Mouse (Mus musculus) gastrocnemius, adult 2 months (tissue): ENCODE data around the gene Manbal. TPM values are rescaled to one million over a fixed set of nuclear protein-coding genes. Genes with fewer than 3 reads are reported as not detected.

Experiments
- DNase-seq: peaks from one replicate; pipeline ENCODE4 v3.0.0; 2022
- H3K27ac ChIP-seq: fragments of 200-600 bp; 2 replicates; pipeline ENCODE4 v1.8.1; 2022; ENCODE audit warnings: mild to moderate bottlenecking
- H3K4me3 ChIP-seq: fragments of 200-600 bp; 2 replicates; pipeline ENCODE4 v1.8.1; 2022; ENCODE audit warnings: mild to moderate bottlenecking, moderate library complexity
- CTCF ChIP-seq: fragments of 200-600 bp; IDR thresholded peaks from 2 replicates; pipeline ENCODE4 v1.8.1; 2022; ENCODE audit warnings: antibody characterized with exemption, mild to moderate bottlenecking, moderate library complexity
- intact Hi-C: fragments of 180-260 bp; cut with DNase I; formaldehyde crosslinking; loops from one replicate; pipeline ENCODE4 v1.15.1; 2025
- total RNA-seq, 2 experiments: library from RNA; stranded (reverse); gene quantifications; 2 replicates each; pipeline ENCODE4 v1.2.3; 2021

Gene Manbal
- total RNA-seq, 2 experiments from 2014 or later: 13.5 TPM

DNA sequence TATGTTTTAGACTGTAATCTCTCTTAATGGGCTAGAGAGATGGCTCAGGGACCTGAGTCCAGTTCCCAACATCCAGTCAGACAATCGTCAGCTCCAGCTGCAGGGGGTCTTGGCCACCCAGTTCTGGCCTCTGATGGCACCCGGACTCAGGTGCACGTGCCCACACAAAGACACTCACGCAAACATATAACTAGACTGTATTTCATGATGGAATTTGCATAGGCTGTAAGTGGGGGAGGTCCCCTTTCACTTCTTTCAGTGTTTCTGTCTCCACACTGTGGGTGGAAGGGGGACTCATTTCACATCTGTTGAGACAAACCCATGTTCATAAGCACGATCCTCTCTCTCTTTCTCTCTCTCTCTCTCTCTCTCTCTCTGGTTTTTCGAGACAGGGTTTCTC lies 33.1 kb downstream of the Manbal start:
- no peak overlapping the region for H3K27ac ChIP-seq
- no peak overlapping the region for H3K4me3 ChIP-seq
- no peak for DNase-seq
- intact Hi-C loops: no loop called here
- no peak for TF ChIP-seq CTCF

DNA sequence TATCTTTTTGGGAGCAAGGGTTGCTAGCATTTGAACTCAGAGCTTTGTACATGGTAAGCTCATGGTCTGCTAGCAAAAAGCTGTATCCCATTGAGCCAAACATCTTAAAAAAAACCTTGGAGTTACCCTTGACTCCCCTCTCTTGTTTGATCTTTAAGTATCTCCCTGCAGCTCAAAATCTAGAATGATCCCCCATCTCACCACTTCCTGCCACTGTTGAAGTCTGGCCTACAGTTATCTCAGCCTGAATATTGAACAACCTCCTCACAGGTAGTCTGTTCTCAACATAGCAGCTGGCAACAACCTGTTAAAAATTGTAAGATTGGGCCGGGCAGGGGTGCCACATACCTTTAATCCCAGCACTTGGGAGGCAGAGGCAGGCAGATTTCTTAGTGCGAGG lies 33.9 kb downstream of the Manbal start:
- intact Hi-C loops: no loop called here
- DNase-seq: no peak
- no peak overlapping the region for H3K27ac ChIP-seq
- no peak for TF ChIP-seq CTCF
- no peak overlapping the region for H3K4me3 ChIP-seq

DNA sequence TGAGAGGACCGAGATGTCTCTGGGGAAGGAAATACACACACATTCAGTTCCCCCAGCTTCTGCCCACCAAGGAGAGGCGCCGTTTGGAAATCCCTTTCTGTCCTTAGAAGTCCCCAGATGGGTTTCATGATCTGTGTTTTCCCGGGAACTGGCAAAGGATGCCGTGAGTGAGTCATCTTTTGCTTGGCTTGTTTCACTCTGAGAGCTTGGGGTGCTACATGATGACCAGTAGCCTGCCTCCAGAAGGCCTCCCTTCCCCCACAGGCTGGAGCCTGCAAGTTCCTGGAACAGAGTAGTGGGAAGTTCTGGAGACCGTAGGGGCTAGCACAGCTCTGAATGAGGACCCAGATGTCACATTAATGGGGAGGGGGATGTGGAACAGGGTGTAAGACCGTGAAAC lies 40.2 kb downstream of the Manbal start:
- TF ChIP-seq CTCF: no peak
- H3K4me3 ChIP-seq: no peak overlapping the region
- intact Hi-C loops: no loop called here
- peak; percentile 78 for DNase-seq
- H3K27ac ChIP-seq: peak overlapping the region; percentile 53

DNA sequence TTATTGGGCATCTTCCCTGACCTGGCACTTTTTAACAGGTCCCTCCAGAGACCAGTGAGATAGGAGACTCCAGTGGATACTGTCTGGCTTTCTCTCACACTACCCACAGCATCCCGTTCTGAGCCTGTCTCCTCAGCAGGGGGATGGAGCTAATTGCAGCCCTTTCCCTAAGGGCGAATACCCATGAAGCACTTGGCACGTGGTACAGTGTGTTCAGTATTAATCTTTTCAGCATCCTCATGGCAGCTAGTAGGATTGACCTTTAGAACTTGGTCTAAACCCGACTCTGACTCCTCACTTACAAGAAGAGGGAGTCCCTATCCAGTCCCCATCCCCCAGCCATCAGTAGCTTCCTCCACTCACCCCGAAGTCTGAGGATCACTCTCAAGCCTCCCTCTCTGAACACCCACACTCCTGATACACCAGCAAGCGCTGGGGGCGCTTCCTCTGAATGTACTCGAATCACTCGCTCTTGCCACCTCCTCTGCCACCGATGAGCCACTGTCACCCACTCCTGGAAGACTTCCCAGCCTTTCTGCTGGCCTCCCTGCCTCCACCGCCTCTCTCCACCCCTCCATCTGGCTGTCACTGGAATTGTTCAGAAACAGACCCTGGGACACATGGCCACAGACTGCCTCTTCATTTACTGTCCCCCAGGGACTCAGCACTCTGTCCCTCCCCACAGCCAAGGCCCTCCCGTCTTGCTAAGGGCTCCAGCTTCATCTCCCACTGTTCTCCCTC lies 42.6 kb downstream of the Manbal start:
- intact Hi-C loops: no loop called here
- DNase-seq: no peak
- 0 out of 2 replicates have a peak overlapping the region, but pooled peaks have one; percentile 13 for H3K27ac ChIP-seq
- H3K4me3 ChIP-seq: no peak overlapping the region
- no peak for TF ChIP-seq CTCF

DNA sequence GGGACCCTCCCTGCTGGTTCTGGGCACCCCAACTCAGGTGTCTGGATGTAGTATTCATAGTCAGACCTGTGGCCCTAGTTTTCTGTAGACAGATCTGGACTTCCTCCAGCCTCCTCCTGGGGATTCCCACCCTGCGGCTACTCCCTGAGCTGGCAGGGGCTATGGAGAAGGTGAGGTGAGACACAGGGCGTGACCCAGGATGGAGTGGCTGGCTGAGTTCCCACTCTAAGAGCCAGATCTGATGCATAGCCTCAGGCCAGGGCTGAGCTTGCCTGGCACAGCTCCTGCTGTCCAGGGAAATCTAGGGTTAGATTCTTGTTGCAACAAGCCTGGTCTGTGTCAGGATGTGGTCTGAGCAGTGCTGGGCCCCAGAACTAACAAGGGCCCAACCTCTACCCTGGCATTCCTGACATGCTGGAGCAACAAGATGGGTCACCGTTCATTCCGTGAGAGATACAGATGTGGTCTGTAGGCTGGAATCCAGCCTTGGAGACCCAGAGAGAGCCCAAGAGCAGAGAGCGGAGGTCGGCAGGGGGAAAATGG lies 43.8 kb downstream of the Manbal start:
- TF ChIP-seq CTCF: no peak
- Histone ChIP-seq H3K27ac (no peak overlapping the region), H3K4me3 (no peak overlapping the region)
- intact Hi-C loops: no loop called here
- DNase-seq: peak; percentile 22

DNA sequence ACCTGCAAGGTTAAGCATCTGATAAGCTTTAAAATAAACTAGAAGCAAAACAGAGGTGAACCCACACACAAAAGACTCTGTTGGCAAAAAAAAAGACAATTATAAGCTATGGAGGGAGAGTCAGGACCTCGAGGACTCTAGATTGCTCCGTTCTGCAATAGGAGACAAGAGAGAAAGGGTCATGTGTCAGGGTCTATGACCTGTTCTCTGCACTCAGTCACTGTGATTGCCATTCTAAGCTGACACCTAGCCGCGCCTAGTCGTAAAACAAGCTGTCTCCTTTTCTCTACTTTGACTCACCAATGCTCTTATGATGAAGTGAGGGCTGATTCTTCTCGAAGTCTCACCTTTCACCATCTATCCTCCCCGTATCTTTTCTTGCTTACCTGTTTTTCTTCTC lies 45.1 kb downstream of the Manbal start:
- intact Hi-C loops: no loop called here
- DNase-seq: no peak
- no peak for TF ChIP-seq CTCF
- no peak overlapping the region for H3K4me3 ChIP-seq
- H3K27ac ChIP-seq: no peak overlapping the region

DNA sequence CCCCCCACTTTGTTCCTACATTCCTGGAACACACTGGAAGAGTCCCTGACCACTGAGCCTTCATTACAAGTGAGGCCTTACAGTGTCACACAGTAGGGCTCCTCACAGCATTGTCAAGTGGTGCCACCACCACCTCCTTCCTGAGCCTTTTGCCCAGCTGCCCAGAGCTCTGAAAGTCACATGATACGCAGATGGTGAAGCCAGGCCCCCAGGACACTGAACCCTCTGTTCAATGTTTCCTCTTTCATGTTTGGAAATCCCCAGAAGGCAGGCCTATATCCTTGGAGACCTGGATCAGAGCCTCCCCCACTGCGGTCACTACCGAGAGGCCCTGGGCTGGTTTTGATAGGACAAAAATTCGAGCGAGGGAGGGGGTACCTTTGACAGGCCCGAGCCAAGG lies 49.8 kb downstream of the Manbal start:
- no peak for TF ChIP-seq CTCF
- H3K4me3 ChIP-seq: no peak overlapping the region
- no peak for DNase-seq
- intact Hi-C loops: no loop called here
- no peak overlapping the region for H3K27ac ChIP-seq

DNA sequence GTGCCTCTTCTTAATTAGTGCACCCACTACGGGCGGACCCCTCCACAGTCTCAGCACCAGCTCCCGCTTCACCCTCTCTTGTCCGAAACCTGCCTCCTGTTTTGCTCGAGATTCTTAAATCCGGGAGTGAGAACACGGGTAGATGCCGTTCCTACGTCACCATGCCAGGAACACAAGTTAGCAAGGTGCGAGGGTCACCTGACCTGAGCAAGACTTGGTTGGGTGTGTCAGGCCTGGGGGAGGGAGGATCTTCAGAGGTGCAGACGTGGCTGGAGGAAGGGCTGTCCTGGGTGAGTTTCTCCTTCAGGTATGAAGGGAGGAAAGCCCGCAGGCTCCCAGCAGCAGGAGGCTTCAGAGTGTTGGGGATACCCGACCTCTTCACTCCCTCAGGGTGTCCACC lies 50.8 kb downstream of the Manbal start, which contains the start of gene Src:
Gene Src (plus strand): TSS at position 239 of the 400 bp plus-strand sequence.
- no peak for TF ChIP-seq CTCF
- intact Hi-C loops: no loop called here
- H3K4me3 ChIP-seq: no peak within 1 kb of the TSS
- H3K27ac ChIP-seq: no peak within 1 kb of the TSS
- no peak for DNase-seq

DNA sequence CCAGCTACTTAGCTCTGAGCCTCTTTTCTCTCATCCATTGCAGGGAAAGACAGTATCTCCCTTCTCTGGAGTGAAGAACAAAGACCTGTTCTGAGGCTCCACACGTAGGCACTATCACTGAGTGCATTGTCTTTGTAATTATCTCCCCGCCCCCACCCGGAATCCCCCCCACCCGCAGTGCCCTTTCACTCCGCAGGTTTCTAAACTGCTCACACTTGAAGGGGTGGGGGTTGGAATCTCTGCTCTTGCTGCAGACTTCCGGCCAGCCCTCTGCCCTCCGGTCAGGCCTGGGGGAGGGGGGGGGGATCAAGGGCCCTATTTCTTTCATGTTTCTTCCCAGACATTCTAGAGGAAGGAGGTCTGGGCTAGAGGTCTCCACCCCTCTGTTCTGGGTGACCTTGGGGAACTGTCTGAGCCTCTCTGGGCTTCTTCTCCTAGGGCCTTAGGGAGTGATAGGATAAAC lies 51.2 kb downstream of the Manbal start:
- H3K4me3 ChIP-seq: no peak overlapping the region
- H3K27ac ChIP-seq: no peak overlapping the region
- DNase-seq: no peak
- intact Hi-C loops: no loop called here
- TF ChIP-seq CTCF: no peak

DNA sequence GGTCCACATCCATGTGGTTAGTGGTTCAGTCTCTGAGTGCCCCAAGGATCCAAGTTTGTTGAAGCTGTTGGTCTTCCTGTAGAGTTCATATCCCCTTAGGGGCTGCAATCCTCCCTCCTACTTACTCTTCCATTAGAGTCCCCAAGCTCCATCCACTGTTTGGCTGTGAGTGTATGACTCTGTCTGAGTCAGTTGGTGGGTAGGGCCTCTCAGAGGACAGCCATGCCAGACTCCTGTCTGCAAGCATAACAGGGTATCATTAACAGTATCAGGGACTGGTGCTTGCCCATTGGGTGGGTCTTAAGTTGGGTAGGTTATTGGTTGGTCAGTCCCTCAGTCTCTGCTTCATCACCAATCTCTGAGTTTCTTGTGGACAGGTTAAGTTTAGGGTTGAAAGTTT lies 52.1 kb downstream of the Manbal start:
- no peak for DNase-seq
- no peak for TF ChIP-seq CTCF
- Histone ChIP-seq H3K4me3 (no peak overlapping the region), H3K27ac (no peak overlapping the region)
- intact Hi-C loops: no loop called here

DNA sequence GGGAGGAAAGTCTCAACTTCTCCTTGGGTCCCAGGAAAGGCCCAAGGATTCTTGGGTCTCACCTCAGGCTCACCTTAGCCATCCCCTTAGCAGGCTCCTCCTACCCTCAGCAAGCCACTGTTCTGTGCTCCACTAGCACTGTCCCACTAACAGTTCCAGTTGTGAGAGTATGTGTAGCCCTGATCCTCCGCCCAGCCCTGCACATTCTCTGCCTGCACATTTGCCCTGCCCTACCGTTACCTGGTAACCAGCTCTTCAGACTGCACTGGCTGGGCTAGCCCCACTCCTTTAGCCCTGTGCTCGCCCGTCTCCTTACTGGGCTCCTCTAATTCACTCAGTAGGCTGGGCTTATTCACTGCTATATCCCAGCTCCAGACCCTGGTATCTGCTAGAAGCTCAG lies 53.0 kb downstream of the Manbal start:
- H3K27ac ChIP-seq: no peak overlapping the region
- intact Hi-C loops: no loop called here
- peak; percentile 11 for DNase-seq
- TF ChIP-seq CTCF: no peak
- H3K4me3 ChIP-seq: no peak overlapping the region

DNA sequence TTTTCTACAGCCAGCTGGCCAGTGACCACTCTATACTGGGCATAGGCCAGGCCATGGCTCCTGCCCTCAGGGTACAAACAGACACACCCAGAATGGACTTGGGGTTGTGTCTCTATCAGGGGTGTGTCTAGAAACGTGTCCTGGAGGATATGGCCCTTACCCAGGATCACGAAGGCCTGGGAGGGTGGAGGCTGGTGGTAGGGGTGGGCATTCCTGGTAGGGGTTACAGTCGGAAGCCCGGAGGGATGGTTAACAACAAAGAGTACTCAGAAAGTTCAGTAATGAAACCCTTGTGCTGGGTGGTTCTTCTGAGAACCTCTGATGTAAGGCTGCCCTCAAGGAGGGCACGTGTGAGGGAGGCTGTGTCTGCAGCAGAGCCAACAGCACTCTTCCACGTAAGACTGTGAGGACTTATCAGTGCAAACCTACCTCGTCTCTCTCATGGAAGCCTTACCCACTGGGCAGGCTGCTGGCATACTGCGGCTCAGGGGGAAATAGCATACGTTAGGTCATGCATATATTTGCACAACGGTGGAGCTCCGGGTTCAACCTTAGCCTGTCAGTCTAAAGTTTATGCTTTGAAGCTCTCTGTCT lies 54.8 kb downstream of the Manbal start:
- intact Hi-C loops: no loop called here
- Histone ChIP-seq H3K4me3 (no peak overlapping the region), H3K27ac (peak overlapping the region; percentile 78; the same call in 1 of the 2 replicates)
- TF ChIP-seq CTCF: no peak
- DNase-seq: no peak

DNA sequence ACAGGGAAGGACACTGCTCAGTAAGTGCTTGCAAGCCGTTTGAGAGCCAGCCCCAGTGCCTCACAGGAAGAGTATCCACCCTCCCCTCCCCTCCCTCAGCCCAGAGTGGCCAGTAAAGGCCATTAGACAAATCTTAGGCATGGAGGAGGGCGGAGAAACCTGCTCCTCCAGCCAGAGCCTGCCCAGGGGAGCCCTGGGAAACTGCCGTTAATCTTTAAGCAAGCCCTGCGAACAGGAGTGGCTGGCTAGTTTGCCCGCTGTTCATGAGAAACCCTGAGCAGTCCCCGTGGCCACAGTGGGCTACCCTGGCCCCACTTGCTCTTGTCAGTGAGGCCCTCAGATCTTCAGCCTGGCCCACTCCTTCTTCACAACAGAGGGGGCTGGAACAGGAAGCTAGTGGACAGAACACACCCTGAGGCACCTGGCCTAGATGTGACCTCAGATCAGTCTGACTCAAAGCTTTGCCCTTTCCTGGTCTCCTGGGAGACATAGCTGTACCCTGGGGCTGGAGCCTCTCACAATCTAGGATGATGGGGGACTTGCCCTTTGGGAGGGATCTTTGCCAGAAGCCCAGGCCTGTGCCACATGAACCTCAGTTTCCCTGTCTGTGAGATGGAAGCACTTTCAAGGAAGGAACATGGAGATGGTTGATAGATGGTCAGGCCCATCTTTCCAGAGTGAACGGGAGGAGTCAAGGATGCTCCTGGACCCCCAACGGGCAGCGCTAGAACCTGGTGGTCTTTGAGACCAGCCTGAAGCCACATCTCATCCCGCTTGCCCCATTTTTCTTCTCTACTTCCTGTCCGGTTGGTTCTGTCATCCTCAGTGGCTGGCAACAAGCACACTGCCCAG lies 55.7 kb downstream of the Manbal start:
- Histone ChIP-seq H3K4me3 (peak overlapping the region; percentile 81), H3K27ac (peak overlapping the region; percentile 78)
- peak; percentile 46 for DNase-seq
- TF ChIP-seq CTCF: no peak
- intact Hi-C loops: no loop called here
